Mouse (Mus musculus) testis, adult 10 weeks (tissue): Measurements from ENCODE around the gene Il10rb. TPM values are rescaled to one million over a fixed set of nuclear protein-coding genes. Genes with fewer than 3 reads are reported as not detected.

Source experiments
- polyA plus RNA-seq: library from polyadenylated mRNA; stranded (reverse); fragments of 350-450 nt; fragmentation: Illumina TruSeq; extraction: RNeasy Lipid Tissue Mini Kit (QIAGEN cat#74804); gene quantifications from one replicate; pipeline ENCODE4 v1.2.3, GENCODE M21; 2014; ENCODE audit warnings: low read depth, low replicate concordance

The Il10rb gene
- polyA plus RNA-seq: 10.8 TPM

DNA sequence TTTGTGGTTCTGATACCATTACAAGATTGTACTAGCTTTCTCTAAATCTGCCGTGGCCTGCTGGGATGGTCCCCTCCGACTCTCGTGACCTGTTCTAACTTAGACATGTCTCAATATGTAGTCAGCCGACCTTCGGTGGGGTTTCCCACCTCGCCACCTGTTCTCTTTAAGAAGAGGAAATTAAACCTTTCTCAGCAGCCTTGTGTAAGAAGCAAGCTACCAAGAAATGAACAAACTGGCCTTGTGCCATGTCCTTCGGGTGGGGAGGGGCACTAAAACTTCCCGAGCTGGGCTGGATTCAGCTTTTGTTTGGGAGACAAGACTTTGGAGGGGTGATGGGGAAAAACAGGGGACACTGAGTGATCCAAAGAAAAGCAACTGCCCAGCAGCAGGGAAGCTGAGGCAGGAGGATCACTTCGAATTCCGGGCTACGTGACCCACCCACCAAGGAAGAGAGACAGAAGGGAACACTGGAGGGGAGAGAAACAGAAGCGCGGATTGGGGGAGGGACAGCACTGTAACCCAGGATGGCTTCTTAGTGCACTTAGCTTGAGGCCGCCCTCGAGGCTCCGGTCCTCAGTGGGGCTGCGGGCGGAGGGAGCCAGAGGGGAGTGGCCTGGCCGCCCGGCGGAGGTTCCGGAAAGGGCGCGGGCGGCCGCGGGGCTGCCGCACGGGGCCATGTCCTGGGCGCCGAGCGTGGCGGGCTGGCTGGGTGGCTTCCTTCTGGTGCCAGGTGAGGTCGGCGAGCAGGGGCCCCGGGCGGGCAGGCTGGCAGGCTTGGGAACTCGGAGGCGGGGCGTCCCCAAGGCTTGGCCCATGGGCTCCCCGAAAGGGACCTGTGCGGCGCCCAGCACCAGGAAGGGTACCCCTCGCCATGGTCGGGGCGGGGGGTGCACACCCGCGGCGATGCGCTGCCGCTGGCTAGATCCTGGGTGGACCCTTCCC is at the start of gene Il10rb:
TSS of gene Il10rb (plus strand) at position 525 of the 945 bp plus-strand sequence.

DNA sequence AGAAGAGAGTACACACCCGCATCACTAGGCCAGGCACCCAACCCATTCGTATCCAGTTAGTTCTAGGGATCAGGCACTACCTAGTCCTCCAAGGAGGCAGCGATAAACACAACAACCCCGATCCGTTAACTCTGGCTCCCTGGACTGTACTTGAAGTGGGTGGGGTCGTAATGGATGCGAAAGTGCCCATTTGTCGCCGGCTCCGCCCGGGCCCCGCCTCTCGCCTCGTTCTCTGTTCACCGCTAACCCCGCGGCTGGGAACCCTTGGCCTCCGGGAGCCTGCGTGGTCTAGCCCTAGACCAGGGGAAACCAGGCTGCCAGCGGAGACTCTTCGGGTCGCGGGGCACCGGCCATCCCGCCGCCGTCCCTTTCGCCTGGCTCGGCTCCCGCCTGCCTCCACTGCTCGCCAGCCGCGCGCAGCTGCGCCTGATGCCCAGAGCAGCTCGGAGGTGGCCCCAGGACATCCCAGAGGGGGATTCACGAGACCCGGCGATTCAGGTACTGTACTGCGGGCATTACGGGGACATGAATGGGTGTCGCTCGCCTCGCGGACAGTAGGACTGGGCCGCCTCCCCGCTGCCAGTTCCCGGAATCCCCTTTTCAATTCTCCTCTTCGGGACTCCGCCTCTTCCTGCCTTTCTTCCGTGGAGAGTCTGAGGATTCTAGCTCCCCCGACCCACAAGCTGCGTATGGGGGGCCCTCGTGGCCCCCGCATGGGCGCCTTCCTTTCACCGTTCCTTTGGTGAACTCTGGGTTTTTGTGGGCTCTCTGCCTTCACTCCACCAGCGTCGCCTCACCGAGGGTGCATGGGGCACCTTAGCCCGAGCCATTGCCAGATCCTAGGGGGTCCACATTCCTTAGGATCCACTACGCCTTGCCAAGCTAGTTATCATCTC is 33.1 kb upstream of the Il10rb start, which contains the start of gene Ifnar2:
TSS of gene Ifnar2 (plus strand) at position 207 of the 896 bp plus-strand sequence.

DNA sequence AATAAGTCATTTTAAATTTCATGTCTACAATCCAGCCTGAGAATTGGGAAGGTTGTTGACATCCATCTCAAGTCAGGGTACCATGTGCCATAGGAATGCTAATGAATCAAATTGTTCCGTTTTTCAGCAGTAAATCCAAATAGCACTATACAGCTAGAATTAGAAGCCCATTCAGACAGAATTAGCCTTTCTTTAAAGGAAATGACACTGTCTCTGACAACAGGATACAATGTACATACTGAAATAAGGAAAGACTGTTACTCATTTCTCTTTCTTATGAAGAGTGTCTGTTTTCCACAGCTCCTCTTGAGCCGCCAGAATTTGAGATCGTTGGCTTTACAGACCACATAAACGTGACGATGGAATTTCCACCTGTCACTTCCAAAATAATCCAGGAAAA is 14.5 kb upstream of the Il10rb start, which contains the start of gene Gm21970:
TSS of gene Gm21970 (plus strand) at position 301 of the 400 bp plus-strand sequence.

Other genes starting within 250 kb of the Il10rb start
- gene Olig2, start 180.7 kb upstream of the Il10rb start, polyA plus RNA-seq: not detected
- 0.94 TPM for gene Olig1, start 136.4 kb upstream of the Il10rb start, polyA plus RNA-seq
- gene Ifnar2, start 33.4 kb upstream of the Il10rb start, polyA plus RNA-seq: 10.4 TPM
- gene Gm21970, start 14.4 kb upstream of the Il10rb start, polyA plus RNA-seq: 0.84 TPM
- 37.6 TPM for gene Ifnar1, start 79.1 kb downstream of the Il10rb start, polyA plus RNA-seq
- gene Ifngr2, start 140.9 kb downstream of the Il10rb start, polyA plus RNA-seq: 10.8 TPM
- 47.7 TPM for gene Tmem50b, start 191.6 kb downstream of the Il10rb start, polyA plus RNA-seq
- 38.6 TPM for gene Dnajc28, start 212.9 kb downstream of the Il10rb start, polyA plus RNA-seq
- gene Gart, start 240.8 kb downstream of the Il10rb start, polyA plus RNA-seq: 8.3 TPM
- gene Son, start 241.3 kb downstream of the Il10rb start, polyA plus RNA-seq: 299 TPM